Mouse (Mus musculus) brain, embryonic 18.5 days (tissue): ENCODE measurements around the gene Plppr1.
A peak's percentile ranks its signal among the peaks of the same experiment; 100 is the strongest.
"Not testable (repeated sequence)": the region's sequence is repeated elsewhere in the genome, so short reads cannot be mapped to it uniquely, and the experiment has no call there.

Experiments
- DNase-seq: peaks from one replicate; pipeline ENCODE4 v3.0.0-alpha.2; 2012; ENCODE audit warnings: low read depth, low spot score

Gene Plppr1

GRCm38 (mm10) chr4:49232206-49233031 lies 173.3 kb downstream of the Plppr1 start:
- no peak for DNase-seq

DNA sequence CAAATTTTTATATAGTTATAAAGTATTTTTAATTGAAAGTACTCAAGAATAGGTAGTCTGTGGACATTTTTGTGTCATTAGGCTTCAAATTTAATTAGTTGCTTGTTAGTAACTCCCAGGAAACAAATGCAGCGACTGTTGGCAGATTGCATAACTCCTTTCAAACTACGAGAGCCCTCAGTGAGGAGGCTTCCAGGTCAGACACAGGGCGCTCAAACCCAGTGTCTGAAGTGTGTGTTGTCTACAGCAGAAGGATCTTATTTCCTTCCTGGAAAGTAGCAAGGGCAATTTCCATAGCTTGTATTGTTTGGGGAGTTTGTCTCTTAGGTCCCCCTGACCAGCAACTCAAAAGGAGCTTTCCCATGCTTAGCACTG lies 173.9 kb downstream of the Plppr1 start:
- no peak for DNase-seq

GRCm38 (mm10) chr4:49238111-49238510 lies 179.0 kb downstream of the Plppr1 start:
- no peak for DNase-seq

- DNase-seq: no peak
Measured at GRCm38 (mm10) chr4:49239451-49239850, 180.4 kb downstream of the Plppr1 start.

- no peak for DNase-seq
Measured at GRCm38 (mm10) chr4:49244791-49245190, 185.7 kb downstream of the Plppr1 start.

DNA sequence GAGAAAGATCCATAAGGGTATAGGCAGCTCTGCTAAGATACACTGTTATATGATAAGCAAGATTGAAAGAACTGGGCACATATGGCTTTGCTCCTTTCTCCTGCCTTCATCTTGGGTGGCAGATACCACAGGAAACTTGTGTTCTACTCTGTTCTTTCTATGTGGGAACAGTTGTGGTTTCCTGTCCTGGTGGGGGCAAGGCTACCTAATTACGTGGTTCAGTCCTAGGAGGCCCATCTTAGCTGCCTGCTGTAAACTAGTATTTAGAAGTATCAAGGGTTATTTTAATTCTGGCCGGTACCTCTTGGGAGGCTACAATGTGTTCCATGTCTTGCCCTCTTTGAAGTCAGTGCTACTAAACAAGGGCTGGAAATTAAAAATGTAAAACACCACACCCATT lies 186.2 kb downstream of the Plppr1 start:
- no peak for DNase-seq

GRCm38 (mm10) chr4:49251262-49251661 lies 192.2 kb downstream of the Plppr1 start:
- DNase-seq: peak; percentile 18

DNA sequence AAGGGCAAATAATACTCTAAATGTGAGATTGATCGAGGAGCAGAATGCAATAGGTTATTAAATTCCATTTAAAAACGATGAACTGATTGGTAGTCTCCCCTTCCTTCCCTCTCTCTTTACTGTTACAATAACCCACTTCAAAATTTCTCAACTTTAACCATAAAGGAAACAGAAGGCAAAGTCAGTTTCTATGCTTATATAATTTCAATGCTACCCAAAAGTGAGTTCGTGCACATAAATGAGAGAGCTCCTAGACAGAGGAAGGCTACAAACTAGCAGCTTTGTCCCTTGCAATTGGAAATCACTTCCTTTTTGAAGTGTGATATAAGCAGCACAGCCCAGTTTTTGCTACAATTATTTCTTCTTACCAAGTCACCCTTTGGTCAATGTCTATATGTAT lies 193.1 kb downstream of the Plppr1 start:
- DNase-seq: no peak

DNA sequence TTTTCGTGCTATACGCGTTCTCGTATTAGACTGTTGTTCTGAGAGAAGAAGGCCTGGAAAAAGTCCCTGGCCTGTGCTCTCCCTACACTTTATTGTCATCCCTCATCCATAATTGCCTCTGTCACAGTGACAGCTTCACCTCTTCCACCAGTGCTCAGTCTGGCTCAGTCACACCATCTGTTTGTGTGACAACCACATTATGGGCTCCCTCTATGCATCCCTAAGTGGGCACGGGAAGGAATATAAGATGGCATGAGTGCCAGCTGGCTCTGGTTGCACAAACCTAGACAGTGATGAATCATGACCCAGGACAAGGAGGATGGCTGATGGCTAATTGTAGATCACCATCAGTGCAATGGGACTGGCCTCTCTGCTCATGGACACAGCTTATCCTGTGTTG lies 219.4 kb downstream of the Plppr1 start:
- DNase-seq: no peak

DNA sequence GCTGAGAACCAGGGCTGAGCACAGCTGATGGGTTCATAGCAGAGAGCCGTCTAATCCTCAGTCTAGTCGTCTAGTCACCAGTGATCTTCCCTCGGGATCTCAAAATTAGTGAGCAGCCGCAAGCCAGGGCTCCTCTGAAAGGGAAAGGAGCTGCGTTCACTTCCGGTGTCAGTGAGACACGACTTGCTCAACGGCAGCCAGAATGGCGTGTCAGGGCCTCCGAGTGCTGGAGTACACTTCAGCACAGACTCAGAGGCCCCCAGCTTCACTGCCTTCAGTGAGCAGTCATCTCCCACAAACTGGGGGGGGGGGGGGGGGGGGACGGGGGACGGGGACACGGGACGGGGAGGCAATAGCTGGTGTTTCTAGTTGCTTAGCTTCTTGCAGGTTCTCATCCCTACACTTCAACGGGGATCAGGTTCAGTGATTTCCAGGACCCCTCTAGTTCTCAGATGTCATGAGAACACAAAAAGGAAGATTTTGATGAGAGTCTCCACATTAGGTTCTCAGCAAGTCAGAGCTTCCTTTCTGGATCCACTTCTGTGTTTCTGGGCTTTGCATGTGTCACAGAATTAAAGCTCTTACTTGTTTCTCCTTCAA lies 225.7 kb downstream of the Plppr1 start:
- DNase-seq: no peak

DNA sequence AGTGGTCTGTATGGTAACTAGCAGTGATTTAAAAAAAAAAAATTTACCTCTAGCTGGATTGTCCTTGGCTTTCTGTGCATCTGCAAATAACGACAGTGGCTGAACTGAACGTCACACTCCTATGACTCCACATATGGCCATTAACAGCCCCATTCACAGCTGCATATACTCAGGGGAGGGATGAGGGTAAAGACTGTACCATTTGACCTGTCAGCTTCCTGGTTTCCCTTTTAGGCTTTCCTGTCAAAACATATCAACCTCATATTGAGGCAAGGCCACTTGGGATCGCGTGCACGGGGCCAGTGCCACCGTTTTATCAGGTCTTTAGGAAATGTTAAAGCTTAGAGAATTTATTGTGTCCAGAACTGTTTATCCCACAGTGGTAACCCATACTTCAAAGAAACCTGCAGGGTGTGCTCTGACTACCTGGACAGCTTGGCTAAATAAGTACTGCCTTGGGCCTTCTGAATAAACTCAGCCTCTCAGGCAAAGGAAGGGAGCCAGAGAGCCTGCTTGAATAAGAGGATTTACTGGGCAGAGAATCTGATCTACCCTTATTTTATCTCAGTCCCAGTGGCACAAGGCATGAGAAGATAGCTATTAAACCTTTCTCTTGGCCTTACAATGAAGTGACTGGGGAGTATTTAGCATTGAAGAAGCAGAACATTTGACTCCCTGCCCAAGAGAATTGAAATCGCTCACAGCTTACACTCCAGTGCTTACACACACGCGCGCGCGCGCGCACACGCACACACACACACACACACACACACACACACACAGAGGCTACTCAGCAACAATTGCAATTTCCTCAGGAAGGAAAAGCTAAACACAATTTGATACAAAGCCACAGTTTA lies 226.5 kb downstream of the Plppr1 start:
- no peak for DNase-seq

DNA sequence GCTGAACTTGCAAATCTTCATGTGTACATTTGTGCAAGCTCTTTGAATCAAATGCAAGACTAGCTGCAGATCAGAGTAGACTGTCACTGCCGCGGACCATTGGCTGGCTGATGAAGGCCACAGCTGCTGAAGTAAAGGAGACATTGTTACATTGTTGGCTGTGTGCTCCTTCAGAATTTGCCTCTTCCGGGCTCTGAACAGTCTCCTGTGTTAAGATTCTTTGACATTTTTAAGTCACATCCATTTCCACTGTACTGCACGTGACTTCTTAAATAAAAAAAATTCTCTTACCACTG lies 227.1 kb downstream of the Plppr1 start:
- DNase-seq: no peak

DNA sequence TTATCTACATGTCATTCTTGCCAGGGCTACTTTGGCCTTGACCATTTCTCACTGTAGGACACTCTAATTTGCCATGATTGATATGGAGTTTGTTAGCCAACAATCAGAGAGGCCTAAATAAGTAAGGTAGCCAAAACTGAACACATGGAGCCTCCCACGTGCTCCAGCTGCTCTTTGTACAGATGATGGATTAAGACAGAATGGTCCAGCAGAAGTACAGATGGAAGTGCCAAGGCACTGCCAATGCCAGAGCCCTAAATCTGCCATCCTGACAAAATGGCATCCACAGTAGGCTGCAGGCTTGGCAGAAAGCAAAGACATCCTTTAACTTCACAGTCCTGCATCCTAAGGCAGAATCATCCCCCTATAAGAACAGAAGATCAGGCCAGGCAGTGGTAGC lies 237.4 kb downstream of the Plppr1 start:
- no peak for DNase-seq

DNA sequence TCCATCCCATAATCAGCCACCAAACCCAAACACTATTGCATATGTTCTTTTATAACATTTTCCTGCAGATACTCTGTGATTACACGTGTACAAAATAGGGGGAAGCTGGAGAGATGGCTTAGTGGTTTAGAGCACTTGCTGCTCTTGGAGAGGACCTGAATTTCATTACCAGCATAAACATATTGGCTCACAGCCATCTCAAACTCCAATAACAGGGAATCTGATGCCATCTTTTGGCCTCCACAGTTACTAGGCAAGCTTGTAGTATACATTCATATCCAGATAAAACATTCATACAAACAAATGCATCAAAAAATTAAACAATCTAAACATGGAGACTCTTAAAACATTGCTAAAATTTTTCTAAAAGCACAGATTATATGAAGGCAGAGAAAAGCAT lies 240.5 kb downstream of the Plppr1 start:
- DNase-seq: no peak

GRCm38 (mm10) chr4:49321903-49322635 lies 263.0 kb downstream of the Plppr1 start:
- DNase-seq: peak; percentile 22

- not testable (repeated sequence) for DNase-seq
Measured at GRCm38 (mm10) chr4:49337949-49338348, 278.9 kb downstream of the Plppr1 start.

DNA sequence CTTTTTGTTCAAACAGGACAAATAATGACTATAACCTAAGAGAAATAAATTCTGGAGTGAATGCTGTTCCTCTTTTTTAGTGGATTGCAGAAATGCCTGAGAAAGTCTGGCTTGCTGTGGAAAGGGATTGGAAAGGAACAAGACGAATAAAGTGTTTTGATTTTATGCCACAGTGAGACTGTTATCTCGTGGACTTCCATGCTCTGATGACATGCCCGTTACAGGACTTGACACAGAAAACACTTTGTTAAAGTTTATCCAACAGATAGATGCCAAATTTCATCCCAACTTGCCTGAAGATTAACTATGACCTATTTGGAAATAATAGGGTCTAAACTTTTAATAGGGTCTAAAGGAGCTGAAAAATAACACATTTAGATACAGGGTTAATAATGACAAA lies 281.0 kb downstream of the Plppr1 start:
- not testable (repeated sequence) for DNase-seq

DNA sequence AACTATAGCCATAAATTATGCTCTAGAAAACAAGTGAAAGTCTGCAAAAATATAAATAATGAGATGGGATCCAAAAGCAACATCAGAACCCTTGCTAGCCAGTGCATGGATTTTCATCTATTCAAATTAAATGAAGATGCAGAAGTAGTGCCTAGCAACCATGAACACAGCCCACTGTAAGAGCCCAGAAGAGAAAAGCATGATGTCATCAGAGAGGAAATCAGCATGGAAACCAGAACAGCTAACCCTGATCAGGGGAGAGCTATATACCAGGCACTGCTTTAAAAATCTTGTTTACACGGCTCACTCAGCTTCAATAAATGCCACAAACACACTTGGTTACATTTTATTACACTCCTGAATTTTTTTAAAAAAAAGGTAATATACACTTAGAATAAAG lies 288.9 kb downstream of the Plppr1 start:
- DNase-seq: not testable (repeated sequence)

- DNase-seq: no peak
Measured at GRCm38 (mm10) chr4:49348677-49349076, 289.6 kb downstream of the Plppr1 start.

DNA sequence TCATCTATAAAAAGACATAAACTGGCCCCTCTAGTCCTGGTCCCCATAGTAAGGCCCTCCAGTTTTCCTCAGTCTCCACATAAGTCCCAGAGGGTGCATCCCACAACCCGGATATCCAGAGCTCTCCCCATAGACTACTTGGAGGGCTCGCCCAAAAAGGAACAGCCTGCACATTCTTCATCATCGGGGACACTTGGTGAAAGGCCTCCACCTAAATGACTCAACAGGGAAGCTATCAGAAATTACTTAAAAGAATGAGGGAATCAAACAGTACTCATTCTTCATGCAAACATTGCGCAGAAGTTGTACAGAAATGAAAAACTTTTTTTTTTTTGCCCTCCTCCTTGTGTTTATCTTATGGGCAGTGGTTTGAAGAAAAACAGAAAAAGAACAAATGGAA lies 291.4 kb downstream of the Plppr1 start:
- no peak for DNase-seq

- DNase-seq: no peak
Measured at GRCm38 (mm10) chr4:49357097-49357496, 298.0 kb downstream of the Plppr1 start.

DNA sequence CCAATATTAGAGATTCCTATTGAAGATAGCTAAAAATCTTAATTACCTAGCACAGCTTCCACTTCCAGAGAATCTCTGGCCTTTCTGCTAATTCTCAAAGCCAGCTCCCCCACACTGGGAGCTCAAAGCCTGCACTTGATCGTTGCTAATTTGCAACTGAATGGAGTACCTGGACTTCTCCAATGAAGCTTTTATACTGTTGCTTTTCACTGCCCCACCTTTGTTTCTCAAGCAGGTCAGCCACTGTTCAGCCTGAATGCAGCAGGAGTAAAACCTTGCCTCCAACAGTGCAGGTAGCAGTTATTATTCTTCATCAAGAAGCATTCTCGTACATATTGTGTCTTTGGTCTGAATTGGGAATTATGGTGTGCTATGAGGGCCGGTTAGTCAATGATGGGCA lies 309.0 kb downstream of the Plppr1 start:
- not testable (repeated sequence) for DNase-seq
